Mouse (Mus musculus) gonadal fat pad, adult 2 months (tissue): Measurements from ENCODE around the gene Elf1. TPM values are rescaled to one million over a fixed set of nuclear protein-coding genes. Genes with fewer than 3 reads are reported as not detected.
A peak's percentile ranks its signal among the peaks of the same experiment; 100 is the strongest.
"Not testable (repeated sequence)": the region's sequence is repeated elsewhere in the genome, so short reads cannot be mapped to it uniquely, and the experiment has no call there.

Source experiments
- DNase-seq: peaks from one replicate; pipeline ENCODE4 v3.0.0-alpha.2; 2012; ENCODE audit warnings: low read depth
- polyA plus RNA-seq: library from polyadenylated mRNA; depleted of rRNA; stranded (reverse); fragments of >200 nt; gene quantifications from 2 replicates; pipeline ENCODE4 v1.2.3, GENCODE M21; 2012

Elf1 gene
- polyA plus RNA-seq, 1 experiment = 16.1 TPM

- DNase-seq = no peak
Measured at GRCm38 (mm10) chr14:79521056-79521455, 40.1 kb downstream of the Elf1 start.

DNA sequence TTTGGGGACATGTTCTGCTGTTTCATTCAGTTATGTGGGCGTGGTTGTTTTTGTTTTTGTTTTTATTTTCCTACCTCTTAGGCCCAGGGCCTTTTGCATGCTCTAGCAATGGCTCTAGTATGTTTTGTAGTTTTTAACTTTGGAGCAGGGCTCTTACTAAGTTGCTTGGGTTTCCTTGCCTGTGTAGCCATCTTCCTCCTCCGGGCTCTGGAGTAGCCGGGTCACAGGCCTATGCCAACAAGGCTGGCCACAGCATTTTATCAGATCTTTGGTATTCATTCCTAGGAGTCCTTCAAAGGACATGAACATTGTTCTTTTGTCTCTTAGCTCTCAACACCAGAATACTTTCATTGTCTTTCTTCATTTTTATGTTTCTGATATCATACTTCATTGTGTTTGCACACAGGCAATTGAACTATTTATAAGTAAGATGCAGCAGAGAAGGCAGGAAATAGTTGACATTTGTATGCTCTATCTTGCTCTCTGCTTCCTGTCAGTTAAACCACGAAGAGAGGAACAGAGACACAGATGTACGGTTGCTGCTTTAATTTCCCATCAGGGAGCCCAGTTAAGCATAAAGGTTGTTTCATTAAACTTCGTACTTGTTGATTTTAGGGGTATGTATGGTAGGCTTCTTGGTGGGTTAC is 40.6 kb downstream of the Elf1 start:
- DNase-seq = no peak

DNA sequence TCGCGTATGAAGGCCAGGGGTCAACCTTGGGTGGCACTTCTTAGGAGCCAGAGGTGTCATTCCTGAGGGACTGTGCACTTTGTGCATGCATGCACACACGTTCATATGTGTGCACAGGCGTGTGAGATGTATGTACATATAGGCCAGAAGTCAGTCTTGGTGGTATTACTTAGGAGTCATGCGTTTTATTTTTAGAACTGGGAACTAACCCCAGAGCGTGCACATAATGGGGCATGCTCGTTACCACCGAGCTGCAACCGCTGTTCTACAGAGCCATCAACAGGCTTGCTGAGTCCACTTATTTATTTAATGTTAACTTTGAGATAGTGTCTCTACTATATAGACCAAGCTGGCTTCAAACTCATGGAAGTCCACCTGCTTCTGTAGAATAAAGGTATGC is 41.4 kb downstream of the Elf1 start:
- no peak for DNase-seq

DNA sequence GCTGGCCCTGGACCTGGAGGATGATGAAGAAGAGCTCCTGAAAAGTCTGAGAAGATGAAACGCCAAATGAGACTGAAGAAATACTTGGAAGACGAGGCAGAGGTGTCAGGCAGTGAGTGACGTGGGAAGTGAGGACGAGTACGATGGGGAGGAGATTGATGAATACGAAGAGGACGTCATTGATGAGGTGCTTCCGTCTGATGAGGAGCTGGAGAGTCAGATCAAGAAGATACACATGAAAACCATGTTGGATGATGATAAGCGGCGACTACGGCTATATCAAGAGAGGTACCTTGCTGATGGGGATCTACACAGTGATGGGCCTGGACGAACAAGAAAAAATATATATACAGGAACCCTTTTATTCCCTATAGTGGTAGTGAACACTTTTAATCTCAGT is 45.1 kb downstream of the Elf1 start:
- DNase-seq = not testable (repeated sequence)

DNA sequence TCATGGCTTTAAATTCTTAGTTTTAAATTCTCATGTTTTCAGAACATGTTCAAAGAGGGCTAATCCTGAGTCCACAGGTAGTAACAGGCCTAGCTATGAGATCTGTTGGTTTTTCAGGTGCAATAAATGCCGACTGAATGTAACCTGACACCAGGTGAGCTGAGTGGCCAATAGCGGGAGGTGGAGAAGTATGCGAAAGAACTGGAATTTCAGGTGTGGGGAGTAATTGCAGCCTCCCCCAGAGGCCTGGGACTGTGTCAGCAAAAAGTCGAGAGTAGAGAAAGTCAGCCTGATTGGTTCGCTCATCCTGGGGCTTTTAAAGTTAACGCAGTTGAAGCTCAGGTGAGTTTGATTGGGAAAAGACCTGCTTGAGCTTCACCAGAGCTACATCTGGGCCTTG is 46.7 kb downstream of the Elf1 start:
- peak; percentile 95 for DNase-seq

- DNase-seq = no peak
Measured at GRCm38 (mm10) chr14:79529581-79530554, 48.9 kb downstream of the Elf1 start.

DNA sequence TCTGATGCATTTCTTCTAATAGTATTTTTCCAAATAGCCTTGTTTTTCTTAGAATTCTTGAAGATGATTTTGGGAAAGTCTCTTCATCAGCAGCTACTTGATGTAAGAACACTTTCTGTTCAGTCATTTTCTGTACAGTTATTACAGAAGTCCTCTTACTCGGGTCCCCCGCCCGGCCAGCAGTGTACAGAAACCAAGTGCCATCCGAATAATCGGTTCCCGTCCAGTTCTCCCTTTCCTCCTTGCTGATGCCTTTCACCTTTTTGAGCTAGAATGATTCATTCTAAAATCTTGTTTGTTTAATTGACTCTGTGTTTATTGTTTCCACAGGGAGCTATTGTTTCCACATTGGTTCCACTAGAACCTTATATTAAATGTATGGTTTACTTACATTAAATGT is 49.8 kb downstream of the Elf1 start:
- DNase-seq = no peak

DNA sequence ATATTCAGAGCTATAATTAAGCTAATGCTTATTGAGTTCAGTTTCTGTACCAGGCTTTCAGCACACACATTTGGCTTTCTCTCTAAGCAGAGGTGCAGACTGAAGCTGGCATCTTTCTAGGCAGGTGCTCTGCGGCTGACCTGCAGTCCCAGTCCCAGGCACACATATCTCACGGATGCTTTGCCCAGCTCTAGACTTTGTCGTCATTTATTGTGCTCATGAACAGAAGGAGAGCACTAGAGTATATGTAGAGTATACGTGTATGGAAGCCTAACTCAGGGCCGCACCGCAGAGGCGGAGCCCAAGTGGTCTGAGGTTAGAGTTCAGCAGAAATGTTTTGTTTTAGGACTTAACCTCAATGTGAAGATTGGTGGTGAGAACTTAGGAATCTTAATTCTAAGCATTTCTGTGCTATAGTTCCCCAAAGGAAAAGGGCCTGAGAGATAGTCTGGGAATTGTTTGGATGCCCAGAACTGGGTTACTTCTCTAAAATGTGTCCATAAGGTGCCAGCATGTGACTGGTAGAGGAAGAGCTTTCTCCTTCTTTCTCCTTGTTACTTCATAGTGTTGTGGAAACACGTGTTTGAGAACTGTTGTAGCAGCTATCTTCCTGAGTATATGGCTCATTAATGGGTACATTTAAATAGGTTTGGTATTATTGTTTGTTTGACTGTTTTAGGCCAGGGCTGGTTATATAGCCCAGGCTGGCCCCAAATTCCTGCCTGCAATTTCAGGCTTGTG is 51.2 kb downstream of the Elf1 start:
- no peak for DNase-seq

- DNase-seq = no peak
Measured at GRCm38 (mm10) chr14:79533350-79533749, 52.4 kb downstream of the Elf1 start.

- DNase-seq = no peak
Measured at GRCm38 (mm10) chr14:79534206-79534605, 53.2 kb downstream of the Elf1 start.

- DNase-seq = not testable (repeated sequence)
Measured at GRCm38 (mm10) chr14:79534656-79535055, 53.7 kb downstream of the Elf1 start.

DNA sequence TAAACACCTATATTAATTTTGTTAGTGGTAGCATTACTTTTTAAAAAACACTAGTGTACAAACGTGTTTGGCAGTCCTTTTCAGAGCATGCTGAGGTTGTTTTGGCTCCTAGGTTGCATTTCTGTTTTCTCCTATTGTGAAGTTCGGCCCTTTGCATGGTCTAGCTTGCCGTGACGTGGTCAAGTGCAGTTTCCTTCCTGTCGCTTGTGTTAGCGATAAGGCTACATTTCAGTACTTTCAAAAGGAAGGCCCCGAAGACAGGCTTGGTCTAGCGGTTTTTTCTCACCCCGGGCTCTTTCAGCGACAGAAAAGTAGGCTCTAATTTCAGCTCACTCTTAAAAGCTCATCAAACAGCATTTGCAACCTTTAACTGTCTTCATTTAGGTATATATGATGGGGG is 54.3 kb downstream of the Elf1 start:
- no peak for DNase-seq

- no peak for DNase-seq
Measured at GRCm38 (mm10) chr14:79536011-79536410, 55.0 kb downstream of the Elf1 start.

DNA sequence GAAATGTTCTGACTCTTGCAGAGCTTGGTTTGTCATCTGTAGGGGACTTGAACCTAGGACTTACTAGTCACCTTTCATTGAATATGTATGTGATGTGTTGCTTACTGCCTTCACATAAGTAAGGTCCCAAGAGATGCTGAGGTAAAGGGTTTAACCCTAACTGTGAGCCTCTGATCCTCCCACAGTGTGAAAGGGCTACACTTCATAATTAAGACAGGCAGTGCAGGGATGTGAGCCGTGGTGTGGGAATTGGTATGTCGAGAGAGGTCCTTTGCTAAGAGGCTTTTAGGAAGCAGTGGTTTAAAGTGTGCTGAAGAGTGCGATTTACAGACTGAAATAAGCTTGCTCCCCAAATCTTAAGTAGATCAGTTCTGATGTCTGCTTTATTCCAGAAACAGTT is 55.8 kb downstream of the Elf1 start:
- DNase-seq = no peak

GRCm38 (mm10) chr14:79537463-79537862 is 56.5 kb downstream of the Elf1 start:
- no peak for DNase-seq

- DNase-seq = no peak
Measured at GRCm38 (mm10) chr14:79537921-79538320, 56.9 kb downstream of the Elf1 start.

GRCm38 (mm10) chr14:79541606-79542005 is 60.6 kb downstream of the Elf1 start:
- no peak for DNase-seq

DNA sequence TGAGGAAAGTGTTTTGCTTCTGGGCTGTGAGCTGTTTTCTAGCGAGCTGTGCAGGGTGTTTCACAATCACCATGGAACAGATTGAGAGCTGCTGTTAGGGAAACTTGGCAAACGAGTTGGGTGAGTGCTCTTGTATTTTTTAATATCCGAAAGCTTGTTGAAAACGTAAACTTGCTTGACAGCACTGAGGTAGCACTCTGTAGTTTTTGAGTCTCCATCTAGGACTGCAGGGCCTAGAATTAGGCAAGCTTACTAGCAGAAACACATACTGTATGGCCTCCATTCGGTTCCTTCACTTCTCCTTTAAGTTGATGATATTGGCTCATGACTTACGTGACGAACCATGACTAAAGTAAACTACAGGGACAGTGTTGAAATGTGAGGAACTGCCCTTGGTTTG is 68.3 kb downstream of the Elf1 start:
- DNase-seq = peak; percentile 91

- no peak for DNase-seq
Measured at GRCm38 (mm10) chr14:79551929-79552328, 70.9 kb downstream of the Elf1 start.

GRCm38 (mm10) chr14:79552854-79553253 is 71.9 kb downstream of the Elf1 start:
- DNase-seq = no peak

GRCm38 (mm10) chr14:79557796-79558195 is 76.8 kb downstream of the Elf1 start:
- DNase-seq = no peak

DNA sequence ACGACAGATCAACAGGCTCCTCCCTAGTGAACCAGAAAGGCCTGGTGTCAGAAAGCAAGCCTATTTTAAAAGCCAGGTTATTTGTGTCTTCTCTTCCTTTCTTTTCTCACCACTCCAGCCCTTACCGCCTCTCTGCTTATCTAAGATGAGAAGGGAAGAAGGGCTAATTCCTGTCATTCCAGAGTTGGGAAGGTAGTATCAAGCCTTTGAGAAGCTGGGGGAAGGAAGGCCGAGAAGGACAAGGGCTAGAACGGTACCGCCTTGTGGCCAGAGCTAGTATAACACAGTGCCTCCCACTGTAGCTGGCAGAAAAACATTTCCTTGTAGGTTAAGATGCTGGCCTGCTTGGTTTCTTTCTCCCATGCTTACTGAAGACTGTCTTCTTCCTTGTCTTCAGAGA is 81.8 kb downstream of the Elf1 start:
- peak; percentile 54 for DNase-seq
